Mouse (Mus musculus): ENCODE measurements around the gene Esp6.
"Not testable (repeated sequence)": the region's sequence is repeated elsewhere in the genome, so short reads cannot be mapped to it uniquely, and the experiment has no call there.

Esp6 gene

GRCm38 (mm10) chr17:40561207-40561606, at the start of gene Esp6:
Gene Esp6 (plus strand): TSS chr17:40561507.
- DNase-seq (ENCODE audit: low spot score in 2 of 2), result no peak

GRCm38 (mm10) chr17:40519818-40520217, 41.5 kb upstream of the Esp6 start, which contains the start of gene Esp8:
Gene Esp8 (plus strand): TSS chr17:40520022.
- DNase-seq (ENCODE audit: low spot score in 2 of 2), result no peak

GRCm38 (mm10) chr17:40529813-40530212, 31.5 kb upstream of the Esp6 start:
- no peak for DNase-seq (ENCODE audit: low spot score in 2 of 2)

GRCm38 (mm10) chr17:40531147-40531546, 30.2 kb upstream of the Esp6 start:
- no peak for DNase-seq (ENCODE audit: low spot score in 2 of 2)

- DNase-seq (ENCODE audit: low spot score in 2 of 2), result not testable (repeated sequence)
Observed at GRCm38 (mm10) chr17:40547005-40547404, 14.3 kb upstream of the Esp6 start.

GRCm38 (mm10) chr17:40553470-40553869, 7.8 kb upstream of the Esp6 start:
- no peak for DNase-seq (ENCODE audit: low spot score in 2 of 2)

- DNase-seq (ENCODE audit: low spot score in 2 of 2), result not testable (repeated sequence)
Observed at GRCm38 (mm10) chr17:40583906-40584305, 22.6 kb downstream of the Esp6 start.

- no peak for DNase-seq (ENCODE audit: low spot score in 2 of 2)
Observed at GRCm38 (mm10) chr17:40591297-40591696, 30.0 kb downstream of the Esp6 start.

GRCm38 (mm10) chr17:40598294-40598693, 37.0 kb downstream of the Esp6 start, which contains the start of gene Esp4:
Gene Esp4 (plus strand): TSS chr17:40598594.
- no peak for DNase-seq (ENCODE audit: low spot score in 2 of 2)

Measured in frontal cortex, postnatal 14 days (tissue).